Mouse (Mus musculus) mouse trophoblast stem cell (cell line): ENCODE data around the gene Vmn2r104.

Source experiments
- in situ Hi-C, 2 experiments: fragments of 300-500 bp; cut with MseI, MboI; formaldehyde crosslinking; loops; 2 replicates in 1 of 2; 3 replicates in 1 of 2; pipeline ENCODE4 v1.15.1; 2025

Vmn2r104 gene

DNA sequence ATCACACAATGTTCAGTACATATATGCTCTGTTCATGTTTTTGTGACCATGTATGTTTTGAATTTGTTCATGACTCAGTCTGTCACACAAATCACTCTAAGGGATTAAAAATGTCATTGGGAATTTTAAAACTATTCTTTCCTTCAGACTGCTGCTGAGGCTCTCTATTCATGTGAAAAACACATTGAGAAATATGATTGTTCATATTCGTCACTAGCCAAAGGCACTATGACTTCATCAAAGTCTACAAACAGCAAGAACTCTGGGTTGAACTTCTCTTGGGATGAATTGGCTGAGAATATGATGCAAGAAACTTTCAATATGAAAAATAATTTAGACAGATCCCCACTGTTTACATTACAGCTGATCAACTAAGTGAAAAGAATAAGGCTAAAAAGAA, at the start of gene Vmn2r104:
TSS of gene Vmn2r104 (minus strand) at position 101 of the 400 bp plus-strand sequence.
- in situ Hi-C loops = no loop called here

DNA sequence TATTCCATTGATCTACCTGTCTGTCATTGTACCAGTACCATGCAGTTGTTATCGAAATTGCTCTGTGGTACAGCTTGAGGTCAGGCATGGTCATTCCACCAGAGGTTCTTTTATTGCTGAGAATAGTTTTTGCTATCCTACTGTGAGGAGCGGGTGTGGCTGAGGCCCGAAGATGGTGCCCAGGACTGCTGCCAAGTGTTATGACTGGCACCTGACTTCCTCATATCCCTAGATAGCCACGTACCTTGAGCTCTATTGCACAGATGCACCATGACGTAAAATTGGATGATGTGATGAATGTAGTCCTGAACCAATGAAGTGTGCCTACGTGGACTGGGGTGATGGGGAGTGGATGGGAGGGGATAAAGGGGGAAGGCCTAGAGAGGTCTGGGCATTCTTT, 26.0 kb upstream of the Vmn2r104 start:
- in situ Hi-C loops = no loop called here

DNA sequence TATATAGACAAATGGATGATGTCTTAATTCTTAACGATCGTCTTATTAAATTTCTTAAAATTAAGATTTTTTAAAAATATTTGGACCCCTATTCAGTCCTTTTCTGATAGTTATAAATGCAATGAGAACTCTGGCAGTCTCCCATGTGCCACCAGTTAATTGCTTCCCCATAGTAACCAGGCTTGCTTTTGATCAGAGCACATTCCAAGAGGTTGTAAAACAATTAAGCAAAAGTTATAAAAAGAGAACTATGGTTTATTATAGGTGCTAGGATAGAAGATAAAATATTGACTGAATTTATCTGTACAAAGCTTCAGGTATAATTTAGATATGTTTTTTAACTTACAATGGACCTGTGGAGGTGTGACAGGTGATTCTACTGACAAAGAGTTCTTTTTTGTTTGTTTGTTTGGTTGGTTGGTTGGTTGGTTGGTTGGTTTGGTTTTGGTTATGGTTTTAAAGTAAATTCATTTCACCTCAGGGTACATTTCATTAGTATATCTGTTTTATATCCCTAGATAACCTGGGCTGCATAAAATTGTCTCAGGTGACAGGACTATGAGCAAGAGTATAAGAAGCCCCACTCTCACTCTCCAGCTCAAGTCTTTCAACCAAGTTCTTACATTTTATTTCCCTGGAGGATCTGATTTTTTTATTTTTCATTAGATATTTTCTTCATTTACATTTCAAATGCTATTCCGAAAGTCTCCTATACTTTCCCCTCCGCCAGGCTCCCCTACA, 23.7 kb upstream of the Vmn2r104 start:
- in situ Hi-C loops = no loop called here
